Mouse (Mus musculus): Measurements from ENCODE around the gene Exosc9. TPM values are rescaled to one million over a fixed set of nuclear protein-coding genes. Genes with fewer than 3 reads are reported as not detected.

Gene Exosc9
- 84.8 and 88.7 TPM in 2 replicates for polyA plus RNA-seq (2015; fragmentation: Nextera tagmentation; extraction: Ambion mirVana)

DNA sequence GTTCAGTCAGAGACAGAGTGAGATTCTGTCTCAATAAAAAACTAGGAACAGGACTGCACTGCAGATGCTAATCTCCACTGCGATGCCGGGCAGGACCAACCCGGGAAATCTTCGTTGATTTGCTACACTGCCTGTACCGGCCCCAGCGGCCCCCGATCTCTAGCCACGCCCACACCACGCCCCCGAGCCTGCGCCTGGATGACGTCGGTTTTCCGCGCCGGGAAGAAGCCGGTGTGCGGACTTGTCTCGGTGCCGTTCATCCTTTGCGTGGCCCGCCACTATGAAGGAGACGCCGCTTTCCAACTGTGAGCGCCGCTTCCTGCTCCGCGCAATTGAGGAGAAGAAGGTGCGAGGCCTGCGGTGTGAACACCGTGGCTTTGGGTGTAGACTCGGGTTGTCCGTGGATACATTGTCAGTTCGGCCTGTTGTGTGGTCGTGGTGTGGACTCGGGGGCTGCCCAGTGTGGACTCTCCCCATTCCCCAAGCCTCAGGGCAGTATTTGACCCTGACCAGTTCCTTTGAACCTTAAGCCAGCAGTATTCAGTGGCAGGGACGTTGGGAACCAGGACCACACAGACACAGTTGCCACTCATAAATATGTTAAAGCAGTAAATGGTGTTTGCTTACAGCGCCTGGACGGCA is at the start of gene Exosc9:
Gene Exosc9 (plus strand): TSS at position 201 of the 642 bp plus-strand sequence.
- Histone ChIP-seq H3K27me3 (no peaks in the 10 kb centered on the region), H3K4me2 (peak within 1 kb of the TSS; percentile 74), H3K27ac (peak within 1 kb of the TSS; percentile 82), H3K9me3 (no peaks in the 10 kb centered on the region), H3K36me3 (peaks cover 32% of the 10 kb centered on the region), H3K4me3 (peak within 1 kb of the TSS; percentile 81), H3K4me1 (replicated peaks) (peaks cover 7% of the 10 kb centered on the region), H3K9ac (peak within 1 kb of the TSS; percentile 82)
- WGBS = under 1% methylated on average over 39 of the region's 39 CpGs
- peak; percentile 98 for ATAC-seq (ENCODE audit: low FRiP score)

DNA sequence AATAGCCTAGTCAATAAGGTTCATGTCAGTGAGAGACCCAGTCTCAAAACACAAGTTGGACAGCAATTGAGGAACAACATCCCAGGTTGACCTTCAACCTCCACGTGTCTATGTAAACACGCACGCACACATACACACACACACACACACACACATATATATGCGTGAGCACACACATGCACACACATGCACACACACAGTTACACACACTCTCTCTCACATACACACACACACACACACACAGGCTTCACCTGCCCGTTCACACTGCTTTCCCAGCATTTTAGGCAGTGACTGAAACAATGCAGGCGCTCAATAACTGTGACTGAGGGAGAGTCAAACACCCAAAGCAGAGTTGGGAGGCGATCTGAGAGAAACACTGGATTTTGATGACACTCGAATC is 47.1 kb upstream of the Exosc9 start:
- Histone ChIP-seq H3K4me2 (no peak overlapping the region), H3K36me3 (no peaks in the 10 kb centered on the region), H3K9ac (no peak overlapping the region), H3K27me3 (no peaks in the 10 kb centered on the region), H3K27ac (no peak overlapping the region), H3K4me3 (no peak overlapping the region), H3K4me1 (replicated peaks) (no peaks in the 10 kb centered on the region), H3K9me3 (no peaks in the 10 kb centered on the region)
- WGBS = 81% methylated on average over 8 of the region's 8 CpGs
- no peak for ATAC-seq (ENCODE audit: low FRiP score)

DNA sequence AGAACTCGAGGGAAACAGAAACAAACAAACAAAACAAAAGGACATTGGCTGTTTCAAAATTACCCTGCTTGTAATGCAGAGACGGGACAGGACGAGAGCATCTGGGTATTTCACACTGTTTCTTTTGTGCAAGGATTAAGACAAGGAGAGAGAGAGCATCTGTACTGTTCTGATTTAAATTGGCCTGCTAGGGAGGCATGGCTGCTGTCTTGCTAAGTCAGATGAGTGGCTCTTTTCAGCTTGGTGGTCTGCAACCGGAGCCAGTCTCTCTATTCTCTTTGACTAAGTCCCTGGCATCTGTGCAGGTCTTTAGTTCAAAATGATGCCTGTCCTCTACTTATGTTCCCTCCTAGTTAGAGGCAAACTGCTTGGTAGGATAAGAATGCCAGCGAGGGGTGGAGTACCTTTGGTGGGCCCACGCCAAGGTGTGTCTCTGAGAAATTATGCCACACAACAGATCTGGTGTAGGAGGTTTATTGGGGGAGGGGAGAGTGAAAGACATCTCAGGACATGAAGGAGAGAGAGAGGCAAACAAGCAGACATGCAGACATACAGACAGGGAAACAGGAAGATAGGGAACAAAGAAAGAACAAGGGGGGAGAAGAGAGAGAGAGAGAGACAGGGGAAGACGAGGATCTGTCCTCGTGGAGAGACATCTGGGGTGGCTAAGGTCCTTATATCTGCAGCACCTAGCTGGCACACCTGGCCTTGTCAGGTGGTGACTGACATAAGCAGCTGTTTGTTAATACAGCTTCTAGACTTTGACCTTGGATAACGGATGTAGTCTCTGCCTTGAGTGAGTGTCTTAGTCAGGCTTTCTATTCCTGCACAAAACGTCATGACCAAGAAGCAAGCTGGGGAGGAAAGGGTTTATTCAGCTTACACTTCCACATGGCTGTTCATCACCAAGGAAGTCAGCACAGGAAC is 46.3 kb upstream of the Exosc9 start:
- no peaks in the 10 kb centered on the region for H3K9me3 ChIP-seq
- H3K4me3 ChIP-seq = no peak overlapping the region
- H3K27ac ChIP-seq = no peak overlapping the region
- WGBS = 53% methylated on average over 10 of the region's 10 CpGs
- H3K27me3 ChIP-seq = no peaks in the 10 kb centered on the region
- H3K9ac ChIP-seq = no peak overlapping the region
- H3K36me3 ChIP-seq = no peaks in the 10 kb centered on the region
- no peak for ATAC-seq (ENCODE audit: low FRiP score)
- no peaks in the 10 kb centered on the region for H3K4me1 ChIP-seq (replicated peaks)
- no peak overlapping the region for H3K4me2 ChIP-seq

DNA sequence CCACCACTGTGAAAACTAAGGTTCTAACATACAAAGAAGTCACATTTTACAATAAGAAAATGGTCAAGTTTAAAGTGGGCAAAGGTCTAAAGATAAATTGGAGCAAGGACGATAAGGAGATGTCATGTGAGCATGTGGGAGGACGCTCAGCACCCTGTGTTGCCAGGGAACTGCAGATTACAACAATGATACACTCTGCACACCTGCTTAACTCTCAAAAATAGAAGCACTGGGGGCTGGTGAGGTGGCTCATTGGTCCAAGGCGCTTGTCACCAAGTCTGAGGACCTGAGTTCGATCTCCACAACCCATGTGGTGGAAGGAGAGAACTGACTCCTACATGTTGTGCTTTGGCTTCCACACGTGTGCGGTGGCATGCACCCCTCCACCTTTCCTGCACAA is 40.9 kb upstream of the Exosc9 start:
- H3K9ac ChIP-seq = no peak overlapping the region
- no peaks in the 10 kb centered on the region for H3K36me3 ChIP-seq
- ATAC-seq (ENCODE audit: low FRiP score) = no peak
- WGBS = 92% methylated on average over 6 of the region's 6 CpGs
- H3K27ac ChIP-seq = no peak overlapping the region
- no peaks in the 10 kb centered on the region for H3K27me3 ChIP-seq
- no peak overlapping the region for H3K4me3 ChIP-seq
- no peaks in the 10 kb centered on the region for H3K9me3 ChIP-seq
- H3K4me2 ChIP-seq = no peak overlapping the region
- no peaks in the 10 kb centered on the region for H3K4me1 ChIP-seq (replicated peaks)

DNA sequence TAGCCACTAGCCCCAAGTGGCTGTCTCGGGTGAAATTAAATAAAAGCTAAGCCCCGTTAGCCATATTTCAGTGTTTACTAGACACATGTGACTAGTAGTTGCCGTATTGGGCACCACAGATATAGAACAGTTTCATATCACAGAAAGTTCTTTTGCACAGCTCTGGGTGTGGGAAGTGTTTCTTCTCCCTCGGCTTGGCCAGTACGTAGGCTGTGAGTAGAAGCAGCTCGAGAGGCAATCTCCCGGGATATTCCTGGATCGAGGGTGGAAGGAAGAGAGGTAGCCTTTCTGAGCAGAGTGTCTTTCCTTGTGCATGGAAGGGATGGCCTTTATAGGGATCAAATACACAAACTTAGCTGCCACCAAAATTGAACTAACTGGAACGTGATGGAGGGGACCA is 36.2 kb upstream of the Exosc9 start:
- peaks cover 23% of the 10 kb centered on the region for H3K27me3 ChIP-seq
- ATAC-seq (ENCODE audit: low FRiP score) = no peak
- H3K4me3 ChIP-seq = no peak overlapping the region
- 88% methylated on average over 9 of the region's 9 CpGs for WGBS
- H3K4me2 ChIP-seq = no peak overlapping the region
- no peak overlapping the region for H3K27ac ChIP-seq
- H3K4me1 ChIP-seq (replicated peaks) = peaks cover 5% of the 10 kb centered on the region
- no peaks in the 10 kb centered on the region for H3K36me3 ChIP-seq
- H3K9me3 ChIP-seq = no peaks in the 10 kb centered on the region
- no peak overlapping the region for H3K9ac ChIP-seq

DNA sequence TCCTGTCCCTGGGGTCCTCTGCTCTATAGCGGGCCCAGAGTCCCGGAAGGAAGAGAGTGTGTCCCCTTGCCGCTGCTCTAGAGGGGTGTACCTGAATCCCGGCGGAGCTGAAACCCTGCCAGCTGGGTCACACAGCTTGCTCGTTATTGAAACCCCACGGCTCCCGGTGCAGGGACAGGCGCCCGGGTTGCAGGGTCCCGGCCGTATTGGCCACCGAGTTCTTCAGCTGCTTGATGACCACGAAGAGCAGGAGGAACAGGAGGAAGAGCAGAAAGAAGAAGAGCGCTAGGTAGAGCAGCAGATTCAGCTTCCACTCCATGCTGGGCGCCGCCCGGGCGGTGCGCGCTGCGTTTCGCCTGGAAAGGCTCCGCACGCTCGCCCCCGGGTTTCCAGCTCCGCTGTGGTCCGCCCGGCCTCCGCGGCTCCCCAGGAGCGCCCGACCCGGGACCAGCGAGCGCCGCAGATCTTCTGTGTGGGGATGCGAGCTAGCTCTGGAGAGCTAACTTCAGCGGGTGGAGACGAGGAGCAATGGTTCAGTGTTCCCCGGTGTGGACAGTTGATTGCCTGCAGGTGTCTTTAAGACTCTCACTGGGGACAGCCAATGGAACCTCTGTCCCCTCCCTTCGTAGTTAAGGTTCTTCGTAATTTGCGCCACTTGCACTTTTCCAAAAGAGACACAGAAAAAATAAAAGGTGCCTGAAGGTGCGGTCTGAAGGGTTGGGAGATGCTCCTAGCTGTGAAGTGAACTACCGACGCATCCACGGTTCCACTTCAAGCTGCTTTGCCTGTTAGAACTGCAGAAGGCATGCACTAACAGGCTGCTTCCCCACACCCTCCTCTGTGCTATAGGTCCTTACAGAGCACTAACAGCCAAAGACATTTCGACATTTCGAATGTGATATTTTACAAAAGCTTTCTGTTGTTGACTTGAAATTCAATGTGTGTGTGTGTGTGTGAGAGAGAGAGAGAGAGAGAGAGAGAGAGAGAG is 31.0 kb upstream of the Exosc9 start, which contains the start of gene Gm11549:
Gene Gm11549 (minus strand): TSS at position 741 of the 988 bp plus-strand sequence.
- ATAC-seq (ENCODE audit: low FRiP score) = peak; percentile 78
- H3K9ac ChIP-seq = peak within 1 kb of the TSS; percentile 73
- H3K4me1 ChIP-seq (replicated peaks) = peaks cover 14% of the 10 kb centered on the region
- no peak within 1 kb of the TSS for H3K27ac ChIP-seq
- peak within 1 kb of the TSS; percentile 57 for H3K4me3 ChIP-seq
- no peaks in the 10 kb centered on the region for H3K36me3 ChIP-seq
- no peaks in the 10 kb centered on the region for H3K9me3 ChIP-seq
- peak within 1 kb of the TSS; percentile 97 for H3K4me2 ChIP-seq
- peaks cover 46% of the 10 kb centered on the region for H3K27me3 ChIP-seq
- WGBS = under 1% methylated on average over 51 of the region's 51 CpGs

DNA sequence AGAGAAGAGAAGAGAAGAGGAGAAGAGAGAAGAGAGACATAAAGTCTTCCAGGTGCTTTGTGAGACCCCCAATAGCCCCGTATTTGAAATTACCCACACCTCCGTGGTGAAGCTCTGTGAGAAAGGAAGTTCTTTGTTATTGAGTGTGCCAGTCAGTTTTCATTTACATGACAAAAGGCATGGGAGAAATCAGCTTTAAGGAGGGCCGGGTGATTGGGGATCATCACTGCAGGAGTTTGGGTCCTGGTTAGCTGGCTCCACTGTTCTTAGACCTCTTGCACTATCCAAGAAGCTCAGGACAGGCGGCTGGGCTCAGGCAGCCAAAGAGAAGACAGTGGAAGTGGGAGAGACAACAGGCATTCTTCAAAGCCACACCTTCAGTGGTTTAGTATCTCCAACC is 30.3 kb upstream of the Exosc9 start:
- no peak for ATAC-seq (ENCODE audit: low FRiP score)
- no peak overlapping the region; the same call in 1 of the 2 replicates for H3K4me2 ChIP-seq
- 4% methylated on average over 4 of the region's 4 CpGs for WGBS
- H3K27ac ChIP-seq = no peak overlapping the region
- no peak overlapping the region for H3K9ac ChIP-seq
- H3K36me3 ChIP-seq = no peaks in the 10 kb centered on the region
- peaks cover 46% of the 10 kb centered on the region for H3K27me3 ChIP-seq
- no peaks in the 10 kb centered on the region for H3K9me3 ChIP-seq
- H3K4me1 ChIP-seq (replicated peaks) = peaks cover 14% of the 10 kb centered on the region
- H3K4me3 ChIP-seq = no peak overlapping the region

DNA sequence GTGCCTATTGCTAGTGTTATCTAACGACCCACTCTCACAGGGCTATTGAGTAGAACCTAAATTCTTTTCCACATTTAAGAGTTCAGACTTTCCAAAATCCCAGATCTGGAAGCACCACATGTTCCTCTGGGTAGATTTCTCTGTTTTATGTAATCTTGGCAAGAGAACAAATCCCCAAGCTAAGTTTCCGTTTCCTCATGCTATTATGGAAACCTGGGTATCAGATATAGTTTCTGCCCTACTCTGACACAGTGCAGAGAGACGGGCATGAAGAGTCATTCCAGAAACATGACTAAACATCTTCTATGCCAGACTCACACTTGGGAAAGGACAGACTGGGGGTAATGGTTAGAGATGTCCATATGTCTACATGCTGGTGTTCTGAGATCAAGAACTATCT is 27.9 kb upstream of the Exosc9 start:
- no peak overlapping the region for H3K27ac ChIP-seq
- WGBS = 90% methylated on average over 3 of the region's 3 CpGs
- H3K9ac ChIP-seq = no peak overlapping the region
- no peak overlapping the region for H3K4me2 ChIP-seq
- H3K4me3 ChIP-seq = no peak overlapping the region
- peaks cover 40% of the 10 kb centered on the region for H3K27me3 ChIP-seq
- no peaks in the 10 kb centered on the region for H3K9me3 ChIP-seq
- no peaks in the 10 kb centered on the region for H3K36me3 ChIP-seq
- peaks cover 14% of the 10 kb centered on the region for H3K4me1 ChIP-seq (replicated peaks)
- ATAC-seq (ENCODE audit: low FRiP score) = no peak

DNA sequence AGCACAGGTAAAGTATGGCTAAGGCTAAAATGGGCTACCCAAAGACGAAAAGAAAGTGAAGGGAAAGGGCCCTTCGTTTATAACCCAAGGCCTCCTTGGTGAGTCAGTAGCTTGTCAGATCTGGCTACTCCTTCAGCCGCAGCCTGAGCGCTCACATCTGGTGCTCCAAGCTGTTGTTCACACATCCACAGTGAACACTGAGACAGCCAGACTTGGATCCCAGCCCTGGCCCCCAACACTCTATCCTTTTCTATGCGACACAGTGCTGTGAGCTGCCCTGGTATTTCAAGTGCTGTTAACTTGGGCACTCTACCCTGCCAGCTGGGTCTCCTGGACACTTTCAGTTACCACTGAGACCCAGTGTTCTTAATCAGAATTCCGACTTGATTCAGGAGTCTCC is 22.1 kb upstream of the Exosc9 start:
- Histone ChIP-seq H3K9me3 (no peaks in the 10 kb centered on the region), H3K4me1 (replicated peaks) (peaks cover 7% of the 10 kb centered on the region; the same call in 1 of the 2 replicates), H3K9ac (no peak overlapping the region), H3K36me3 (no peaks in the 10 kb centered on the region), H3K4me3 (no peak overlapping the region), H3K27ac (no peak overlapping the region), H3K27me3 (peaks cover 25% of the 10 kb centered on the region), H3K4me2 (no peak overlapping the region)
- WGBS = 93% methylated on average over 6 of the region's 6 CpGs
- ATAC-seq (ENCODE audit: low FRiP score) = no peak

DNA sequence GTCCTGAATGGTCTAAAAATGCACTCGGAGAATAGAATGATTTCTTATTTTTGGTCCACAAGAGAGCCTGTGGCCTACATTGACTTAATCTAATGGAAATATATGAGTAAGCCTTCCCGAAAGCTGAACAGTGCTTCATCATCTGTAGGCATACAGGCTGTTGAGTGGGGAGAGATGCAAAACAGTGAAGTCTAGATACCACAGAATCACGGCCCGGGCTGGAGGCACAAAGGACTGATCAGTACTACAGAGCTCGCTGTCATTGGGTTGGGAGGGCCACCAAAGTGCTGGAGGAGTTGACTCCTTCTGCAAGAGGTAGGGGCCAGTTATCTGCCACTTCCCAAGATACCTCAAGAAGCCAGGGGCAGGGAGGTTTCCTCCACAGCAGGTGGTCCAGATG is 21.6 kb upstream of the Exosc9 start:
- Histone ChIP-seq H3K9me3 (no peaks in the 10 kb centered on the region), H3K27me3 (peaks cover 25% of the 10 kb centered on the region), H3K36me3 (no peaks in the 10 kb centered on the region), H3K4me1 (replicated peaks) (peaks cover 7% of the 10 kb centered on the region; the same call in 1 of the 2 replicates), H3K4me3 (no peak overlapping the region), H3K9ac (no peak overlapping the region), H3K4me2 (no peak overlapping the region), H3K27ac (no peak overlapping the region)
- no peak for ATAC-seq (ENCODE audit: low FRiP score)
- 78% methylated on average over 5 of the region's 5 CpGs for WGBS

DNA sequence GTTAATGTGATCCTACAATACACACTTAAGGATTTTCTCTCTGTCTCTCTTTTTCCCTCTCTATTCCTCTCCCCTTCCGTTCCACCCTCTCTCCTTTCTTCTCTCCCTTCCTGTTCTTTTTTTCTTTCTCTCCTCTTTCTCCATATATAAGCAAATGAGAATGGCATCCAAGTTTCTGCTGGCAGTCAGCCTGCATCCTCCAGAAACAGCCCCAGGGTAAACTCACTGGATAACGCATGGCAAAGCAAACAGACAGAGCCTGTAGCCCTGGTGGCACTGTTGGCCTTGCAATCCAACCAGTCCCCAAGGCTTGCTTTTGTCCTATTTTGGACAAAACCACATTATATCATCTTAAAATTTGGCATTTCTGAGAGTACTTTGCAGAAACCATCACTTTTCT is 21.2 kb upstream of the Exosc9 start:
- ATAC-seq (ENCODE audit: low FRiP score) = no peak
- H3K27ac ChIP-seq = no peak overlapping the region
- no peak overlapping the region for H3K9ac ChIP-seq
- no peak overlapping the region for H3K4me2 ChIP-seq
- H3K9me3 ChIP-seq = no peaks in the 10 kb centered on the region
- no peaks in the 10 kb centered on the region for H3K36me3 ChIP-seq
- H3K4me3 ChIP-seq = no peak overlapping the region
- peaks cover 7% of the 10 kb centered on the region; the same call in 1 of the 2 replicates for H3K4me1 ChIP-seq (replicated peaks)
- H3K27me3 ChIP-seq = peaks cover 25% of the 10 kb centered on the region
- 35% methylated on average over 2 of the region's 2 CpGs for WGBS

Measured in hindbrain, embryonic 13.5 days (tissue).